Mouse (Mus musculus) left cerebral cortex, adult 18-20 months (tissue): ENCODE data around the gene Ptpn18. TPM values are rescaled to one million over a fixed set of nuclear protein-coding genes. Genes with fewer than 3 reads are reported as not detected.

Experiments
- DNase-seq, 2 experiments: peaks; one replicate each; pipeline ENCODE4 v3.0.0; 2021 to 2022; ENCODE audit warnings: low spot score in 2 of 2, mixed read lengths in 1 of 2
- total RNA-seq, 2 experiments: library from RNA; stranded (reverse); gene quantifications; 2 replicates each; pipeline ENCODE4 v1.2.3; 2021

Gene Ptpn18
- total RNA-seq, 2 experiments from 2014 or later: 3.0 to 4.5 TPM

DNA sequence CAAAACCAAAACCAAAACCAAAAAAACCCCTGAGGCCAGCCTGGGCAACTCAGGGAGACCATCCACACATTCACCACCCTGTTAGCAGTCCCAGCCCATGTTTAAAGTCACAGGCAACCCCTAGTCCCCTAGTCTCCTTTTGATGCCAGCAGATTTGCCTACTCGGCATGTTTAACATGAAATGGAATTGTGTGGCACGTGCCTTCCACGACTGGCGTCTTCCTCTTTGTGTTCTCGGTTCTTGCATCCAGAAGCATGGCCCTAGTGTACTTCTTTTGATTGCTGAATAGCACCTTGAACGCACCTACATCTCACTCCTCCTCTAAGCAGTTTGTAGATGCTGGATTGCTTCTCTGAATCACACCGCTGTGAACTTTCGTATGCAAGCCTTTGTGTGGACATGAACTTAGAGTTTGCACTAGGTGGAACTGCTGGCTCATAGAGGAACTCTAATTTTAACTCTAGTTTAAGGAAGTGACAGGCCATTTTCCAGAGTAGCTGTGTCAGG lies 4.8 kb downstream of the Ptpn18 start:
- DNase-seq: no peak

DNA sequence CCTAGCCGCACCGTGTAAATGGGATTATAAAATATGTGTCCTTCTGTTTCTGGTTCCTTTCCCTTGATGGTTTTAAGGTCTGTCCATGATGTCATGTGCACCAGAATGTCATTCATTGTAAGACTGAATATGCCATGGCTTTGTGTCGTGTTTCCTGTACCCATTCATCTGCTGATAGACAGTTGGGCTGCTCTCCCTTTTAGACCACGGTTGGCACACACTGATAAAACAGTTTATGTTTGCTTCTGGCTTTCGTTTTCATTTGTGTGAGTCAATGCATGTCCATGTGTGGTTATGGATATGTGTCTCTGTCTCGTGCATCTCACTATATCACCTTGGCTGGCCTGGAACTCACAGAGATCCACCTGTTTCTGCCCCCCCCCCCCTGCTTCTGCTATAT lies 5.9 kb downstream of the Ptpn18 start:
- DNase-seq: no peak

DNA sequence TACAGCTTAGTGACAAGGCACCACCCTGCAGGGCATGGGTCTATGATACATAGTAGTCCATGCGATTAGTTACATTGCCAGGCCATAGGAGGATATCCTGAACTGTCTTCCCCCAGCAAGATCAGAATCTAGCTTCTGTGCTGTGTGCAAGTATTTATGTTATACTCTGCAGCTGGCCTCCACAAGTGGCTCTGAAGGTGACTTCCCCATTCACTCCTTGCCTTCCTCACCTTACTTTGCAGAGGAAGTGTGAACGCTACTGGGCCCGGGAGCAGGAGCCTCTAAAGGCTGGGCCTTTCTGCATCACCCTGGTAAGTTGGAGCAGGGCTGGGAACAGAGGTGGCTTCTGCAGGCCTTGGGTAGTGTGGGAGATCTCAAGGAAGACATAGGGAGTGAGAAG lies 8.5 kb downstream of the Ptpn18 start:
- DNase-seq: no peak

DNA sequence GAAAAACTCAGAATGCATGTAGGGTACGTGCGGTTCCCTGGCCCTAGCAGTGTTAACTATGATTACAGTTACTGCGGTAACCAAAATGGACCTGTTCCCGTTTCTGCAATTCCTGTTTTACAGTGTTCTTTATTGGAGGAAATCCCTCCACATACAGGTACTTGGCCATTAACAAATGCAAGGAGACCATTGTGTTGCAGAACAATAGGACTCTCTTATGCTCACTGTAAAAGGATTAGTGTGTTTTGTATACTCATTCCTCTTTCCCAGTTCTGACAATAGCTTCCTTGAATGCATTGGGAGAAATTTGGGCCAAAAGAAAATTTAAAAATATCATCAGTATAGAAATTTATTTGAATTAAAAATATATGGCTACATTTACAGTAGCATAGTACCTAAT lies 8.9 kb downstream of the Ptpn18 start:
- DNase-seq: no peak

DNA sequence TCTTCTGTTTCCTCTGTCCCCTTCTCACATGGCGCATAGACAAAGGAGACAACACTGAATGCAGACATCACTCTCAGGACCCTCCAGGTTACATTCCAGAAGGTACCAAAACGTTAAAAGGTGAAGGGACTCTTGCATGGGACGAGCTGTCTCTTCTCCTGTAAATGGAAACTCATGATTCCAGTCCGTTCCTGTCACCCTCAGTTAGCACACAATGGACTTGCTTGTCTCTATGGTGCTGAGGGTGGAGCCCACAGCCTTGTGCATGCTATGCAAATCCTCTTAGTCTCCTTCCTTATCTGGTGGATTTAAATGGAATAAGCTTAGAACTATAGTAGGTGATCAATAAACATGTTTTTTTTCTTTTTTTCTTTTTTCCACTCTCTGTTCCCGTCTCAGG lies 10.2 kb downstream of the Ptpn18 start:
- no peak for DNase-seq

DNA sequence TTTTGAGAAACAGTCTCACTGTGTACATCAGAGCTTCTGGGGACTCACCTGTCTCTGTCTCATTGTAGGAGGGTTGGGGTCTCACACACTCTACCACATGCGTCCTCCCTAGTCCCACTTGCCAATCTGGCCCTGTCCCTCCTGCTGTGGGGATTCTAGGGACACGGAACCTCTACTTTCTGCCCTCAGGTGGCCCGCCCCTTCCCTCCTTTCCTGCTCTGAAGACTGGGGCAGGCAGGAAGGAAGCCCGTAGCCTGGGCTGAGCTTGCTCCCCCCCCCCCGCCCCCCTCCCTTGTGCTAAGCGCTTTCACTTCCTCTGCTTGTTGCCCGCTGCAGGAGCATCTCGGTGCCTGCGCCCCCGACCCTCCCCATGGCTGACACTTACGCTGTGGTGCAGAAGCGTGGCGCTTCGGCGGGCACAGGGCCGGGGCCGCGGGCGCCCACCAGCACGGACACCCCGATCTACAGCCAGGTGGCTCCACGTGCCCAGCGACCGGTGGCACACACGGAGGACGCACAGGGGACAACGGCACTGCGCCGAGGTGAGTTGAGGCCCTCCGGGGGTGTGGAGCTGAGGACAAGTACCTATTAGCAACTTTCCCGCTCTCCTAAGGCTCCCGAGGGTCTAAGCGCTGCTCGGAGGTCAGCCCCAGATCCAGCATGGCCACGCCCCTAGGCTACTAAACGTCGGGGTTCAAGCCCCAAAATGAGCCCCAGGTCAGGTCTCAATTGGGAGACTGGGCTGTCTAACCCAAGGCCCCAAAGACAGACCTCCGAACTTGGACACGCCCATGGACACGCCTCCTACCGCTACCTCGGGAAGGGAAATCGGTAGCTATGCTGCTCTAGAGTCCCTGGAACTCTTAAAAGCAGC lies 13.1 kb downstream of the Ptpn18 start:
- no peak for DNase-seq

DNA sequence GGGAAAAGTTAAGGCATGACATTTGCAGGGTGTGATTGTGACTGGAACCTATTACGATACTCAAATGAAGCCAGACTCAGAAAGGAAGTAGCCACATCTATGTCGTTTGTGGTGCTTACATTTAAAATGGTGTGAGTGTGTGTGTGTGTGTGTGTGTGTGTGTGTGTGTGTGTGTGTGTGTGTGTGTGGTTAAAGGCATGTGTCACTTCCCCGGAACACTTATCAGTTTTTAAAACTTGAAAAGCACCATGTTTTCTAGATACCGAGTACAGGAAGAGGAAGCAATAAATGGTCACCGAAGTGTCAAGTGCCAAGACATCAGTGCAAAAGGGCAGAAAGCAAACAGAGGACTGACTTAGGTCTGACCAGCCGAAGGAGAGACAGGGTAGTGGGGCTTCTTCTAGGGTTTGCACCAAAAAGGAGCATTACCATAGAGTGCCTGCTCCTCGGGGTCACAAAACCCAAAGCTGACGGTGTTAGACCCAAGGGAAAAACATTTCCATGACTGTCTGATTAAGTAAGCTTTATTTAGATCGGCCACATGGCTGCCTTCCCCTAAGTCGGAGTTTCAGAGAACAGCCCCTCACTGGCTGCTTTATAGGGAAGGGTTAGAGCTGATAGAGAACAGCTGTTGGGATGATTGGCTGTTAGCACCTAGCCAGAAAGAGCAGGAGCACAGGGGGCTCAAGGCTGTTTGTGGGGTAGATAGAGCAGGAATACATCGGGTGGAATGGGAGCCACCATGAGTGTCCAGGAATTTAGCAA lies 19.5 kb downstream of the Ptpn18 start:
- DNase-seq: no peak

DNA sequence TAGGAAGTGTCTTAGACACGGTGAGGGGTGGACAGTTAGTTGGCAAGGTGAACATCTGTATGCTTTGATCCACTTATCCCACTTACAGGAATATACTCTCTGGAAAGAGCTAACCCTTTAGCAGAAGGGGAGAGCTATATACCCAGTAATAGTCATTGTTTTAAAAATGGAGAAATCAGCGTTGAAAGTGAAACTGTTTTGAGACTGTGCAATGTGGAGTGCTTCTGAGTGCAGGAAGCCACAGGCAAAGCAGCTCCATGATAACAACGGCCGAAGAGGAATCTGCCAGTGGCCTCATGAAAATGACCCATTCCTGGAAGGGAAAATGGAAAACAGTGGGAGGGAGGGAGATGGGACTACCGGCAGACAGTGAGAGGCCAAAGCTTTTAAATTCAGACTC lies 21.2 kb downstream of the Ptpn18 start:
- DNase-seq: no peak

DNA sequence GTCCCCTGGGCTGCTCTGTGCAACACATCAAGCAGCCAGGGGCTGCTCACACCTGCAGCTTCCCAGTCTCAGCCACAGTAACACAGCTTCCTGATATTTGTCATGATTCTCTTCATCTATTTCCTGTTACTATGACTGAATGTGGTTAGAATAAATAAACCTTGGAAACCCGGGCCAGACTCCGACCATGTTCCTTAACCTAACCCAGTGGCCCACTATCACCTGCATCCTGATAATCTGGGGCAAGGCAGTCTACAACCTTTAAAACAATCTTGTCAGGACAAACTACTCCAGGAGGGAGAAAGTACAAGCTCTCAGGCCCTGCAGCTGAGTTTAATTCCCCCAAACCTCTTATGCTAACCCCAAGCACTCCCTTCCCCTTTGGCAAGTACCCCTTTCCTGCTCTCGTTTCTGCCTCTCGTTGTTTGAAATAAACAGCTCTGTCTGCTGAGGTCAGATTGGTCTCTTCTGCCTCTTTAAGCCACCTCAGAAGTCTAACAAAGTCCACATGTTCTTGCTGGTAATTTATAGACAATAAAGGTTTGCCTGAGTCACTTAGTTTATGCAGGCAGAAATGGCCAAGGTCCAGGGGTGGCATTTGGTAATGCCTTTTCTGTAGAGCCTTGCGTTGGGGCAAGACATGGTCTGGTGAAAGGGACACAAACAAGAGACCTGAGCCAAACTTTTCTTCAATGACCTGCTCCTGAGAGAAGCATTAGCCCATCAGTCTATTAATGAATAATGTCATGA lies 22.5 kb downstream of the Ptpn18 start:
- DNase-seq: no peak

DNA sequence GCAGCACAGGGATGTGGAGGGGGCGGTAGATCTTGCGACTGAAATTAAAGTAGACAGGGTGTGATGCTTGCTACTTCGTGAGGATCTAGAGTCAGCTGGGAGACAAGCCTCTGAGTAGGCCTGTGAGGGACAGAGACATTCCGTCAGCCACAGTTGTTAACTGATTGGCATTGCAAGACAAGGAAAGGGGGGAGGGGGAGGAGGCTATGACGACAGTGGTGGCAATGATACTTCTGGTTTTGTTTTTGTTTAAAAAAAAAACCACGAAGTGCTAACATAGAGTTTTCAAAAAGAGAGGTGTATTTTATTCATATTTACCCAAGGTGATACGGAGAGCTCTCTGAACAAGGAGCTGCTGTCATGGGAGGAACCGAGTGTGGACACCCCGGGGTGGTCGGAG lies 24.9 kb downstream of the Ptpn18 start:
- DNase-seq: no peak

DNA sequence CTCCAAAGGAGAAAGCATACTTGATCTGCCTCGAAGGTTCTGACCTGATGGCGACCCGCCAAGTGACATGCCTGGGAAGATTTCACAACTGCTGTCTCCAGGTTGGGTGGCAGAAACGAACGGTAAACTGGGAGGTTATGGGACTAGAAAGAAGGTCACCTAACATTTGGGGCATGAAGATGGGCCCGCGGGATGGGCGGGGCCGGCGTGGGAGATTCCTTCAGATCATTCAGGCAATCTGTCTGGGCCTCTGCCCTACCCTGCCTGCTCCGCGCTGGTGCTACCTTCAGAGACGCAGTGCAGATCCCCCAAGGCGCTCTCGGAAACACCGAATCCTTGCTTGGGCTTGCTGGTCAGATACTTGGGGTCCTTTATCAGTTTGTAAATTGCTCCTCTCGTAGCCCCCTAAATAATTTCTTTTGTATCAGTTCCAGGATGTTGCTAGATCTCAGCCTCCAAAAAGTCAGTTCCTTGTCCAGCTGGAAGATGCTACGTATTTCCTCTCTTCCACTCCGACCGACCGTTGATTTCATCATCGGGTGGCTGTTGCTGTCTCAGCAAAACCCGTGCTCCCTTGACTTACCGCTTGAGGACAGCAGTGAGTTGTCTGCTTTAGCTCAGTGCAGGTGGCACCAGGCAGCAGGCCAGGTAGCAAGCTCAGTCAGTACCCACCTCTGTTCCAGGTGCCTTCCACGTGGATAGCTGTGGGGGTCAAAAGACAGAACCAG lies 26.1 kb downstream of the Ptpn18 start:
- DNase-seq: peak; percentile 56 to 60

DNA sequence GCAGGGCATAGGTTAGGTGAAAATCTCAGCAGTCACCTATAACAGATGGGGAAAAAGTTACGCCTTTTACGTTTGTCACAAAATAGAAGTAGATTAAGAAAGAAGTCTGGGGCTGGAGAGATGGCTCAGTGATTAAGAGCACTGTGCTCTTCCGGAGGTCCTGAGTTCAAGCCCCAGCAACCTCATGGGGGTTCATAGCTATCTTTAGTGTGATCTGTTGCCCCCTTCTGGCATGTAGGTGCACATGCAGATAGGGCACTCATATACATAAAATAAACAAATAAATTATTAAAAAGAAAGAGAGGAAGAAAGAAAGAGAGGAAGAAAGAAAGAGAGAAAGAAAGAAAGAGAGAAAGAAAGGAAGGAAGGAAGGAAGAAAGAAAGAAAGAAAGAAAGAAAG lies 27.8 kb downstream of the Ptpn18 start:
- no peak for DNase-seq

DNA sequence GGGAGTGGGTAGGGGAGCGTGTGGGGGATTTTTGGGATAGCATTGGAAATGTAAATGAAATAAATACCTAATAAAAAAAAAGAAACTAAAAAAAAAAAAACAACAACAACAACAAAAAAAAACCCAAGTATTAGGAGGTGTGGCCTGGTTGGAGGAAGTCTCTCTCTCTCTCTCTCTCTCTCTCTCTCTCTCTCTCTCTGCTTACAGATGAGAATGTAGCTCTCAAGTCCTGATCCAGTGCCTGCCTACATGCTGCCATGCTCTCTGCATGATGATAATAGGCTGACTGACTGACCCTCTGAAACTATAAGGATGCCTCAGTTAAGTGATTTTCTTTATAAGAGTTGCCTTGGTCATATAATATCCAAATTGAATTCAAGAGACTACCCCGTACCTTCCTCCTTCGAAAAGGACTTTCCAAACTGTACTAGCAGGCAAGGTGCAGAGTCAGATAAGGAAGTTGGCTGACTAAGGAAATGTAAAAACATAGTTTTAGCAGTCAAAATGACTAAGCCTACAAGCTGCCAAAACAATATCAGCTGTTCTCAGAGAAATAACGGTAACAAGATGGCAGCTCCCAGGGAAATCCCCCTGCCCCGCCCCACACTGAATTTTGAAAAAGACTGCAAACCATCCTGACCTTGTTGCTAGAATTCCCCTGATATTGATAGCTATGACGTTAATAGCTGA lies 30.4 kb downstream of the Ptpn18 start:
- DNase-seq: no peak

DNA sequence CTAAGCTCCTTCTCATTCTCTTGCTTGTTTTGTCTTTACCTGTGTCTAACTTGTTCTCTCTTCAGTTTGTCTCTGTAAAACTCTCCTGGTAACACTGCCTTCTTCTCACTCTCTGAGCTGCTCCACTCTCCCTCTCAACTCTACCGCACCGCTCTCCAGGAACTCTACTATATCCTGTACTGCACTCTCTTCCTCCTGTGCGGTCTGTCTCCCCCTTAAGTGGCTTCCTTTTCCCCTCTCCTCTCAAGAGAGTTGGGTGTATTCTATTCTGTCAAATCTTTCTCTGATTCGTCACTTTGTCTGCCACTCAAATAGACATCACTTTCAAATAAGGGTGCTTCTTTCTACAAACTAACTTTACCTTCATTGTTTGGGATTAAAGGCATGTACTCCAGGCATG lies 31.9 kb downstream of the Ptpn18 start:
- no peak for DNase-seq

DNA sequence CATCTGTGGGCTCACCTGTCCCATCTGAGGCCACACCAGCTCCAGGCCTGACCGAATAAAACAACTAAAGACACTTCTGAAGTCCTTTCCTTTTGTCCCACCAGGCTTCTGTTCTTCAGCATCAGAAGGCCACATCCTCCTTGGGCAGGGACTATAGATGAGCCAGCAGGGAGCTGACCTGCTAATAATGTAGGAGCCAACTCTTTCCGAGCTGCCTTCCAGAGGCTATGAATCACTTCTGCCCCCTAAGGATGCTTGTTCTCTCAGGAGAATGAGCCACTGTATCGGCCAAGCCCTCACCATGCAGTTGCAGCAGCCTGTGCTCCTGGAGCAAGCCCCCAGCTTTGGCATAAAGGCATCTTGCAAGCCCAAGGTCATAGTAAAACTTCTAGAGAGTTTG lies 43.4 kb downstream of the Ptpn18 start:
- no peak for DNase-seq

DNA sequence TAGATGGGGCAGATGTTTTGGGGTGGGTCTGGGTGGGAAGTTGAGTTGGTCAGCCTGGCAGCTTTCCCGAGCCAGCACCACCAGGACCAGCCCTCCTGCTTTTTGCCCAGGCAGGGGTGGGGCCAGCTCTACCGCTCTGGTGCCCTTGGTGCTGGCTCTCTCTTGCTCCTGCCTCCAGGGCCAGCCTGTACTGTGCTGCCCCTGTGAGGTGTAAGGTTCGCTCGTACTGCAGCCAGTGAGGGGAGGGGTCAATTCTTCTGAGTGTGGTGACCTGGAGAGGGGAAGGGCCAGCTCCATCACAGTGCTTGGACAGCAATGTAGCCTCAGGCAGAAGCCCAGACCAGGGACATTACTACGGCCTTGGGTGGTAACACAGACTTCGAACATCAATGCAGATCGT lies 45.7 kb downstream of the Ptpn18 start:
- DNase-seq: no peak

DNA sequence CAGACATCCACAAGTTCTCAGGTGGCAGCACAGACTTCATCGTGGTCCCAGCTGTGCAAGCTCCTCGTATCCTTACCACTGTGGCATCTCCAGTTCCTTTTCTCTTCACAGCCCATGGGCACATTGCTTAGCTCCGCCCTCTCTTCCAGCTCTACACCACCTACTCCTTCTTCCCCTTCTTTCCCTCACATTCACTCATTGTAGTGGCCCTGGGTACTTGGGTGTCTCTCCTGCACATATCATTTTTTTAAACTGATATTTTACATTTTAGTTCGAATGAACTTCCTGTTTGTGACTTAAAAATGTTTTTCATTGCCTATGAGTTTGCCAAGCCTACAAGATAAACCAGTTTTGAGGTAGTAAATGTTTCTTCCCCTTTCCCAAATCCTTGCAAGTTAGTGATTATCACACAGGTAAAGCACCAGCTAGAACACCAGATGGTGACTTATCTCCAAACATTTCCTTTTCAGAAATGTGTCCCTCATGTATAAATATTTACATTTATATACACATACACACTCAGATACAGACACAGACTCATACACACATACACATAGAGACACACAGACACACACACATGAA lies 46.5 kb downstream of the Ptpn18 start:
- DNase-seq: no peak

DNA sequence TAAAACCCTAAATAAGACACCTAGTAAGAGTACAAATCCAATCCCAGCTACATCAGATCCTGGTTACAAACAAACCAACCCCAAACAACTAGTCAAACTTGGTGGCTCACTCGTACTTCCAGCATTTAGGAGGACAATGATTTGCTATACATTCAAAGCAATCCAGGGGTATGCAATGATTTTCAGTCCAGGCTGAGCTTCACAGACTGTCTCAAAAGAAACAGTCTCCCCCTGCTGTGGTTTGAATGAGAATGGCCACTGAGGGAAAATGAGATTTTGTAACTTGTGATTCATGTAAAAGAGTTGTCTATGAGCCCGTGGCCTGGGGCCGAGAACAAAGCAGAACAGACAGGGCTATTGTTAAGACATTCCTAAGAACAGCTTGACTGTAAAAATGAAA lies 48.4 kb downstream of the Ptpn18 start:
- no peak for DNase-seq

DNA sequence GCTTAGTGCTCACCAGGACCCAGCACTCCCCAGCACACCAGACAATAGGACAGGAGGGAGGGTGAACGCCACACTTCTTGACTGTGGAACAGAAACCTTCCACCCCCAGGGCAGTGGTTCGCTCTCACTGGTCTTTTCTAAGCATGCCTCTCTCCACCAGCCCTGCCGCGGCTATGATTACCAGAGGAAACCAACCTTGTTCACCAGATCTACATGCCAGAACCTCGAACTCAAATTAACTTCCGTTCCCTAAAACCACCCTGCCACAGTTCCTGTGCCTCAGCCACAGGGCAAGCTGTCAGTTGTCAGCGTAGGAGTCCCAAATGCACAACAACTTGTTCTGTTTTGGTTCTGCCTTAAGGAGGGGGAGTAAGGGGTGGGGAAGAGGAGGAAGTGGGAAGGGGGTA lies 51.0 kb downstream of the Ptpn18 start:
- no peak for DNase-seq

DNA sequence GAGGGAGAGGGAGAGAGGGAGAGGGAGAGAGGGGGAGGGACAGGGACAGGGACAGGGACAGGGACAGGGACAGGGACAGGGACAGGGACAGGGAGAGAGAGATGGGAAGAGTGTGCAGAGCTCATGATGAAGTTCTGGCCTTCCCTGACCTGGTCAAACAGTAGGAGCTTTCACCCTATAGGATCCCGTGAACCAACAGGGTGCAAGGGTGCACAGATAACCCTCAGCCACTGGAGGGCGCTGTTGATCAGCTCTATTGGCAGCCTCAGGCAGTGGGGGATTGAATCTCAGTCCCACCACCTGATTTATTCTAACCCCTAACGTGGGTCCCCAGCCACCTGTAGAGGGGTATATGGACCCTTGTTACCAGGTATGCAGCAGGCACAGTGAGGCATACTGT lies 51.5 kb downstream of the Ptpn18 start:
- DNase-seq: peak; percentile 21 to 52
